Mouse (Mus musculus) MEL (cell line): Measurements from ENCODE around the gene Raver1. TPM values are rescaled to one million over a fixed set of nuclear protein-coding genes. Genes with fewer than 3 reads are reported as not detected.
A peak's percentile ranks its signal among the peaks of the same experiment; 100 is the strongest.

Source experiments
- DNase-seq: peaks from one replicate; pipeline ENCODE4 v3.0.0; 2011; ENCODE audit warnings: low read depth, low spot score
- H3K27ac ChIP-seq: 2 replicates; pipeline ENCODE4 v1.5.1; 2012; ENCODE audit warnings: low read depth, mild to moderate bottlenecking, control low read depth, low read length, moderate library complexity; ENCODE audit not compliant: control insufficient read depth
- H3K27me3 ChIP-seq, 2 experiments: fragments of 150-350 bp in 1 of 2; sonication (generic) in 1 of 2; 2 replicates each; pipeline ENCODE4 v1.6.1; 2012; ENCODE audit warnings: low read length in 2 of 2, mild to moderate bottlenecking in 2 of 2, improper control_type of control experiment in 1 of 2, moderate library complexity in 1 of 2; ENCODE audit not compliant: insufficient read depth in 2 of 2, control insufficient read depth in 1 of 2
- H3K36me3 ChIP-seq, 2 experiments: 2 replicates each; pipeline ENCODE4 v1.6.1; 2012 to 2014; ENCODE audit warnings: low read length in 2 of 2, improper control_type of control experiment in 1 of 2, inconsistent platforms in 1 of 2, mild to moderate bottlenecking in 1 of 2; ENCODE audit not compliant: insufficient read depth in 2 of 2, control insufficient read depth in 1 of 2
- H3K4me1 ChIP-seq, 2 experiments: fragments of 150-350 bp in 1 of 2; sonication (generic) in 1 of 2; 2 replicates each; pipeline ENCODE4 v1.6.1; 2012; ENCODE audit warnings: low read length in 2 of 2, improper control_type of control experiment in 1 of 2, mild to moderate bottlenecking in 1 of 2; ENCODE audit not compliant: insufficient read depth in 2 of 2, control insufficient read depth in 1 of 2
- H3K4me3 ChIP-seq, 2 experiments: fragments of 150-350 bp in 1 of 2; sonication (generic) in 1 of 2; 2 replicates each; pipeline ENCODE4 v1.5.1; 2012; ENCODE audit warnings: low read depth in 2 of 2, low read length in 2 of 2, mild to moderate bottlenecking in 2 of 2, moderate library complexity in 2 of 2, control low read depth in 1 of 2, improper control_type of control experiment in 1 of 2; ENCODE audit not compliant: control insufficient read depth in 1 of 2, insufficient read depth in 1 of 2
- H3K79me2 ChIP-seq: 2 replicates; pipeline ENCODE4 v1.6.1; 2012; ENCODE audit warnings: mild to moderate bottlenecking, low read length, moderate library complexity; ENCODE audit not compliant: control insufficient read depth, poor library complexity, insufficient read depth
- H3K9ac ChIP-seq: 2 replicates; pipeline ENCODE4 v1.6.1; 2012; ENCODE audit warnings: low read depth, mild to moderate bottlenecking, control low read depth, low read length, moderate library complexity; ENCODE audit not compliant: control insufficient read depth, poor library complexity, severe bottlenecking
- H3K9me3 ChIP-seq: fragments of 150-350 bp; sonication (generic); replicated peaks from 2 replicates; pipeline ENCODE4 v1.6.1; 2012; ENCODE audit warnings: mild to moderate bottlenecking, low read length, improper control_type of control experiment, moderate library complexity; ENCODE audit not compliant: insufficient read depth
- CTCF ChIP-seq, 3 experiments: IDR thresholded peaks in 2 of 3; conservative IDR thresholded peaks in 1 of 3; 2 replicates each; pipeline ENCODE4 v1.5.1; 2011 to 2012; ENCODE audit warnings: low read length in 3 of 3, low read depth in 2 of 3, mild to moderate bottlenecking in 2 of 3, improper control_type of control experiment in 1 of 3, inconsistent platforms in 1 of 3, mixed read lengths in 1 of 3, moderate library complexity in 1 of 3; ENCODE audit not compliant: control insufficient read depth in 1 of 3, insufficient read depth in 1 of 3, poor library complexity in 1 of 3, severe bottlenecking in 1 of 3
- HCFC1 ChIP-seq: IDR thresholded peaks from 2 replicates; pipeline ENCODE4 v1.6.1; 2012; ENCODE audit warnings: low read depth, mild to moderate bottlenecking, inconsistent platforms, low read length, improper control_type of control experiment, moderate library complexity
- JUND ChIP-seq: IDR thresholded peaks from 2 replicates; pipeline ENCODE4 v1.6.1; 2011; ENCODE audit warnings: low read depth, mild to moderate bottlenecking, improper control_type of control experiment, low read length
- KAT2A ChIP-seq: conservative IDR thresholded peaks from 2 replicates; pipeline ENCODE4 v1.6.1; 2012; ENCODE audit warnings: low read depth, low read length, improper control_type of control experiment, inconsistent platforms
- MAFK ChIP-seq: IDR thresholded peaks from 2 replicates; pipeline ENCODE4 v1.6.1; 2011; ENCODE audit warnings: low read depth, mild to moderate bottlenecking, low read length, improper control_type of control experiment, borderline replicate concordance
- MAX ChIP-seq: IDR thresholded peaks from 2 replicates; pipeline ENCODE4 v1.6.1; 2011; ENCODE audit warnings: low read length, improper control_type of control experiment
- MAZ ChIP-seq: IDR thresholded peaks from 2 replicates; pipeline ENCODE4 v1.6.1; 2012; ENCODE audit warnings: low read depth, mild to moderate bottlenecking, inconsistent platforms, low read length, improper control_type of control experiment
- MXI1 ChIP-seq: IDR thresholded peaks from 2 replicates; pipeline ENCODE4 v1.6.1; 2011; ENCODE audit warnings: mild to moderate bottlenecking, low read depth, low read length, improper control_type of control experiment
- NRF1 ChIP-seq: IDR thresholded peaks from 2 replicates; pipeline ENCODE4 v1.6.1; 2014; ENCODE audit warnings: low read depth, mild to moderate bottlenecking, inconsistent platforms, low read length, improper control_type of control experiment, moderate library complexity; ENCODE audit not compliant: poor library complexity, insufficient read depth, severe bottlenecking
- POLR2A ChIP-seq, 2 experiments: IDR thresholded peaks; 2 replicates each; pipeline ENCODE4 v1.6.1; 2011 to 2012; ENCODE audit warnings: low read length in 2 of 2, mild to moderate bottlenecking in 2 of 2, control low read depth in 1 of 2, improper control_type of control experiment in 1 of 2, low read depth in 1 of 2, moderate library complexity in 1 of 2; ENCODE audit not compliant: control insufficient read depth in 1 of 2, insufficient read depth in 1 of 2, poor library complexity in 1 of 2
- POLR2AphosphoS2 ChIP-seq: IDR thresholded peaks from 2 replicates; pipeline ENCODE4 v1.6.1; 2011; ENCODE audit warnings: low read length, improper control_type of control experiment
- RAD21 ChIP-seq: IDR thresholded peaks from 2 replicates; pipeline ENCODE4 v1.6.1; 2011; ENCODE audit warnings: mild to moderate bottlenecking, low read depth, low read length, improper control_type of control experiment
- RCOR1 ChIP-seq: IDR thresholded peaks from 2 replicates; pipeline ENCODE4 v1.6.1; 2012; ENCODE audit warnings: low read depth, mild to moderate bottlenecking, inconsistent platforms, low read length, improper control_type of control experiment
- SIN3A ChIP-seq: IDR thresholded peaks from 2 replicates; pipeline ENCODE4 v1.6.1; 2012; ENCODE audit warnings: low read length, improper control_type of control experiment, inconsistent platforms
- SMC3 ChIP-seq: IDR thresholded peaks from 2 replicates; pipeline ENCODE4 v1.6.1; 2011; ENCODE audit warnings: low read depth, low read length, improper control_type of control experiment
- TAL1 ChIP-seq: IDR thresholded peaks from 2 replicates; pipeline ENCODE4 v1.6.1; 2012; ENCODE audit warnings: mild to moderate bottlenecking, inconsistent platforms, low read length, moderate library complexity, mixed read lengths
- TBP ChIP-seq: IDR thresholded peaks from 2 replicates; pipeline ENCODE4 v1.8.0; 2011; ENCODE audit warnings: low read depth, low read length, improper control_type of control experiment
- USF1 ChIP-seq: IDR thresholded peaks from 2 replicates; pipeline ENCODE4 v1.6.1; 2014; ENCODE audit warnings: low read depth, mild to moderate bottlenecking, inconsistent platforms, low read length, improper control_type of control experiment, moderate library complexity
- USF2 ChIP-seq, 2 experiments: IDR thresholded peaks; 2 replicates each; pipeline ENCODE4 v1.6.1; 2011 to 2012; ENCODE audit warnings: improper control_type of control experiment in 2 of 2, low read length in 2 of 2, borderline replicate concordance in 1 of 2, inconsistent platforms in 1 of 2, low read depth in 1 of 2, mild to moderate bottlenecking in 1 of 2; ENCODE audit not compliant: insufficient read depth in 1 of 2
- ZC3H11A ChIP-seq: IDR thresholded peaks from 2 replicates; pipeline ENCODE4 v1.6.1; 2012; ENCODE audit warnings: low read depth, mild to moderate bottlenecking, inconsistent platforms, low read length, improper control_type of control experiment
- ZMIZ1 ChIP-seq: IDR thresholded peaks from 2 replicates; pipeline ENCODE4 v1.6.1; 2012; ENCODE audit warnings: low read depth, mild to moderate bottlenecking, inconsistent platforms, low read length, improper control_type of control experiment, moderate library complexity
- polyA plus RNA-seq, 2 experiments: library from polyadenylated mRNA; stranded (reverse) in 1 of 2; unstranded in 1 of 2; fragments of >175 nt in 1 of 2; fragments of >200 nt in 1 of 2; gene quantifications; 2 replicates each; pipeline versions ENCODE4 v1.2.1 to v1.2.4; 2012; ENCODE audit warnings: low replicate concordance in 2 of 2, low read depth in 1 of 2; ENCODE audit not compliant: insufficient read length in 2 of 2, insufficient read depth in 1 of 2, missing spikeins in 1 of 2
- total RNA-seq: library from RNA; depleted of rRNA; stranded (reverse); fragments of 300-350 nt; gene quantifications from 2 replicates; pipeline ENCODE4 v1.2.3, GENCODE M21; 2012

The Raver1 gene
- total and polyA plus RNA-seq, 3 experiments = 50.0 to 291 TPM; not detected in 1

- Histone ChIP-seq H3K9me3 (no peaks in the 10 kb centered on the region), H3K27ac (no peak overlapping the region), H3K9ac (no peak overlapping the region), H3K4me1 (peaks cover 4 to 32% of the 10 kb centered on the region in 2 experiments), H3K4me3 (no peak overlapping the region), H3K36me3 (peaks cover 3 to 27% of the 10 kb centered on the region in 2 experiments; a peak in 3 of 4 replicates), H3K27me3 (no peaks in the 10 kb centered on the region), H3K79me2 (peaks cover 8% of the 10 kb centered on the region)
- no peak for TF ChIP-seq TBP
- no peak for TF ChIP-seq POLR2A (IDR thresholded peaks at IDR 0.05; ENCODE audit: control insufficient read depth in 1 of 2, insufficient read depth in 1 of 2, low read depth in 1 of 2, low read length in 2 of 2, poor library complexity in 1 of 2)
- no peak for TF ChIP-seq KAT2A
- TF ChIP-seq SMC3 = no peak
- TF ChIP-seq RCOR1 = no peak
- no peak for TF ChIP-seq POLR2AphosphoS2
- TF ChIP-seq ZMIZ1 = no peak
- no peak for TF ChIP-seq MAZ
- no peak for TF ChIP-seq SIN3A
- TF ChIP-seq JUND = no peak
- no peak for TF ChIP-seq MAFK
- no peak for TF ChIP-seq TAL1
- no peak for TF ChIP-seq USF2 (IDR thresholded peaks at IDR 0.05; ENCODE audit: borderline replicate concordance in 1 of 2, insufficient read depth in 1 of 2, low read depth in 1 of 2, low read length in 2 of 2)
- no peak for TF ChIP-seq NRF1
- TF ChIP-seq CTCF (IDR thresholded peaks at IDR 0.05 in 2 of 3, conservative IDR thresholded peaks at IDR 0.05 in 1 of 3; ENCODE audit: control insufficient read depth in 1 of 3, insufficient read depth in 1 of 3, low read depth in 2 of 3, low read length in 3 of 3, poor library complexity in 1 of 3, severe bottlenecking in 1 of 3) = no peak
- TF ChIP-seq RAD21 = no peak
- TF ChIP-seq MXI1 = no peak
- no peak for TF ChIP-seq USF1
- no peak for TF ChIP-seq MAX
- peak; percentile 62 for DNase-seq
Observed at GRCm38 (mm10) chr9:21133064-21133707, 41.4 kb upstream of the Raver1 start.

GRCm38 (mm10) chr9:21132102-21132775 lies 40.4 kb upstream of the Raver1 start:
- H3K4me1 ChIP-seq = peaks cover 4 to 32% of the 10 kb centered on the region in 2 experiments
- DNase-seq = peak; percentile 92
- TF ChIP-seq CTCF (IDR thresholded peaks at IDR 0.05 in 2 of 3, conservative IDR thresholded peaks at IDR 0.05 in 1 of 3; ENCODE audit: control insufficient read depth in 1 of 3, insufficient read depth in 1 of 3, low read depth in 2 of 3, low read length in 3 of 3, poor library complexity in 1 of 3, severe bottlenecking in 1 of 3) (peak in 1 of 3 experiments; percentile 57; a peak in 2 of 6 replicates), ZC3H11A (no peak), MAZ (no peak), NRF1 (no peak), TAL1 (no peak), HCFC1 (no peak), KAT2A (no peak), RAD21 (no peak)
- H3K79me2 ChIP-seq = peaks cover 8% of the 10 kb centered on the region
- 0 out of 4 replicates have a peak overlapping the region, but pooled peaks have one; percentile 0 to 1 for H3K4me3 ChIP-seq
- H3K27ac ChIP-seq = no peak overlapping the region
- no peaks in the 10 kb centered on the region for H3K9me3 ChIP-seq
- H3K36me3 ChIP-seq = peaks cover 3 to 27% of the 10 kb centered on the region in 2 experiments; a peak in 3 of 4 replicates
- H3K9ac ChIP-seq = peak overlapping the region; percentile 10; the same call in 1 of the 2 replicates
- H3K27me3 ChIP-seq = no peaks in the 10 kb centered on the region
